Mouse (Mus musculus) lung, adult 2 months (tissue): Measurements from ENCODE around the gene Elmo1. TPM values are rescaled to one million over a fixed set of nuclear protein-coding genes. Genes with fewer than 3 reads are reported as not detected.

Experiments used
- DNase-seq: peaks from one replicate; pipeline ENCODE4 v3.0.0; 2022
- H3K4me1 ChIP-seq: fragments of 200-500 bp; 2 replicates; pipeline ENCODE4 v1.6.1; 2011; ENCODE audit warnings: low read length; ENCODE audit not compliant: control insufficient read depth, insufficient read depth
- H3K4me3 ChIP-seq: fragments of 200-500 bp; replicated peaks from 2 replicates; pipeline ENCODE3; 2011; ENCODE audit warnings: low read depth, mild to moderate bottlenecking, control low read depth, low read length; ENCODE audit errors: extremely low read depth
- CTCF ChIP-seq: fragments of 200-500 bp; IDR thresholded peaks from 2 replicates; pipeline ENCODE4 v1.5.1; 2011; ENCODE audit warnings: mild to moderate bottlenecking, low read length, control low read depth; ENCODE audit not compliant: insufficient read depth
- POLR2A ChIP-seq: fragments of 200-500 bp; IDR thresholded peaks from 2 replicates; pipeline ENCODE4 v1.6.1; 2011; ENCODE audit warnings: low read depth, mild to moderate bottlenecking, control low read depth, low read length, borderline replicate concordance; ENCODE audit errors: extremely low read depth
- WGBS: fragments of 180-500 bp; shearing (Covaris S2); methylation state at CpG from one replicate; pipeline ENCODE4 v1.1.7; 2018; 5-methylcytosine and 5-hydroxymethylcytosine counted together
- polyA plus RNA-seq: library from polyadenylated mRNA; depleted of rRNA; stranded (reverse); fragments of >200 nt; gene quantifications from 2 replicates; pipeline ENCODE4 v1.2.3, GENCODE M21; 2012; rRNA removed

The Elmo1 gene
- 24.2 and 28.3 TPM in 2 replicates for polyA plus RNA-seq

- peak within 1 kb of the TSS; percentile 84 for H3K4me3 ChIP-seq
- TF ChIP-seq POLR2A: peak; percentile 59; the same call in 1 of the 2 replicates
- peak; percentile 61 for TF ChIP-seq CTCF
- 1% methylated on average over 40 of the region's 49 CpGs for WGBS
- DNase-seq: no peak
- peaks cover 24% of the 10 kb centered on the region for H3K4me1 ChIP-seq
Observed at GRCm38 (mm10) chr13:20090133-20090710, at the start of gene Elmo1. Elmo1 (plus strand) TSS chr13:20090596.

GRCm38 (mm10) chr13:20041169-20041830, 49.1 kb upstream of the Elmo1 start:
- H3K4me1 ChIP-seq: peaks cover 3% of the 10 kb centered on the region
- no peak overlapping the region for H3K4me3 ChIP-seq
- WGBS: 50% methylated on average over 2 of the region's 2 CpGs
- no peak for DNase-seq
- no peak for TF ChIP-seq POLR2A
- no peak for TF ChIP-seq CTCF

GRCm38 (mm10) chr13:20042856-20043255, 47.5 kb upstream of the Elmo1 start:
- TF ChIP-seq CTCF (no peak), POLR2A (no peak)
- 64% methylated on average over 2 of the region's 2 CpGs for WGBS
- H3K4me3 ChIP-seq: no peak overlapping the region
- no peak for DNase-seq
- H3K4me1 ChIP-seq: peaks cover 3% of the 10 kb centered on the region

GRCm38 (mm10) chr13:20045350-20045749, 45.0 kb upstream of the Elmo1 start:
- Histone ChIP-seq H3K4me1 (no peaks in the 10 kb centered on the region), H3K4me3 (no peak overlapping the region)
- TF ChIP-seq POLR2A: no peak
- TF ChIP-seq CTCF: no peak
- no peak for DNase-seq
- WGBS: 70% methylated on average over 2 of the region's 2 CpGs

GRCm38 (mm10) chr13:20045836-20046235, 44.6 kb upstream of the Elmo1 start:
- Histone ChIP-seq H3K4me3 (no peak overlapping the region), H3K4me1 (no peaks in the 10 kb centered on the region)
- TF ChIP-seq CTCF: no peak
- no peak for TF ChIP-seq POLR2A
- 37% methylated on average over 5 of the region's 5 CpGs for WGBS
- DNase-seq: no peak

- WGBS: 57% methylated on average over 4 of the region's 4 CpGs
- Histone ChIP-seq H3K4me1 (no peaks in the 10 kb centered on the region), H3K4me3 (no peak overlapping the region)
- no peak for DNase-seq
- no peak for TF ChIP-seq CTCF
- no peak for TF ChIP-seq POLR2A
Observed at GRCm38 (mm10) chr13:20046406-20046805, 44.0 kb upstream of the Elmo1 start.

GRCm38 (mm10) chr13:20047926-20048836, 42.2 kb upstream of the Elmo1 start:
- H3K4me1 ChIP-seq: no peaks in the 10 kb centered on the region
- 72% methylated on average over 14 of the region's 14 CpGs for WGBS
- DNase-seq: no peak
- H3K4me3 ChIP-seq: no peak overlapping the region
- TF ChIP-seq POLR2A (no peak), CTCF (no peak)

- Histone ChIP-seq H3K4me3 (no peak overlapping the region), H3K4me1 (no peaks in the 10 kb centered on the region)
- WGBS: 68% methylated on average over 2 of the region's 2 CpGs
- TF ChIP-seq CTCF: no peak
- TF ChIP-seq POLR2A: no peak
- no peak for DNase-seq
Observed at GRCm38 (mm10) chr13:20048837-20049160, 41.6 kb upstream of the Elmo1 start.

GRCm38 (mm10) chr13:20049654-20050053, 40.7 kb upstream of the Elmo1 start:
- Histone ChIP-seq H3K4me3 (no peak overlapping the region), H3K4me1 (no peaks in the 10 kb centered on the region)
- DNase-seq: no peak
- TF ChIP-seq CTCF (no peak), POLR2A (no peak)
- 66% methylated on average over 8 of the region's 8 CpGs for WGBS
